Mouse (Mus musculus) embryonic facial prominence, embryonic 14.5 days (tissue): Measurements from ENCODE around the gene Mphosph6. TPM values are rescaled to one million over a fixed set of nuclear protein-coding genes. Genes with fewer than 3 reads are reported as not detected.

Experiments
- ATAC-seq: fragments of 200-750 bp; cut with Nextera tagmentation; 2 replicates; pipeline ENCODE4 v1.8.0; 2017; ENCODE audit warnings: low read depth, moderate number of reproducible peaks, moderate TSS enrichment
- DNase-seq: peaks from one replicate; pipeline ENCODE4 v3.0.0-alpha.2; 2015; ENCODE audit warnings: low spot score
- H3K27ac ChIP-seq: fragments of 300-500 bp; sonication (generic); replicated peaks from 2 replicates; pipeline ENCODE4 v1.5.1; 2014; ENCODE audit warnings: low read depth, mild to moderate bottlenecking, low read length, moderate library complexity
- H3K27me3 ChIP-seq: fragments of 300-500 bp; sonication (generic); replicated peaks from 2 replicates; pipeline ENCODE4 v1.6.1; 2014; ENCODE audit warnings: low read length; ENCODE audit not compliant: control insufficient read depth, insufficient read depth
- H3K36me3 ChIP-seq: fragments of 300-500 bp; sonication (generic); 2 replicates; pipeline ENCODE4 v1.6.1; 2014; ENCODE audit warnings: low read length, mixed read lengths; ENCODE audit not compliant: control insufficient read depth, insufficient read depth
- H3K4me1 ChIP-seq: fragments of 300-500 bp; sonication (generic); 2 replicates; pipeline ENCODE4 v1.6.1; 2014; ENCODE audit warnings: antibody characterized with exemption, low read length; ENCODE audit not compliant: control insufficient read depth, insufficient read depth
- H3K4me2 ChIP-seq: fragments of 300-500 bp; sonication (generic); 2 replicates; pipeline ENCODE4 v1.6.1; 2014; ENCODE audit warnings: low read depth, mild to moderate bottlenecking, low read length, moderate library complexity, mixed read lengths
- H3K4me3 ChIP-seq: fragments of 300-500 bp; sonication (generic); 2 replicates; pipeline ENCODE4 v1.5.1; 2014; ENCODE audit warnings: low read depth, mild to moderate bottlenecking, low read length
- H3K9ac ChIP-seq: fragments of 300-500 bp; sonication (generic); 2 replicates; pipeline ENCODE4 v1.6.1; 2014; ENCODE audit warnings: low read depth, mild to moderate bottlenecking, low read length, moderate library complexity, mixed read lengths
- H3K9me3 ChIP-seq: fragments of 300-500 bp; sonication (generic); 2 replicates; pipeline ENCODE4 v1.6.1; 2016; ENCODE audit warnings: low read length; ENCODE audit not compliant: control insufficient read depth
- WGBS: fragments of 180-500 bp; shearing (Covaris S2); extraction: QIAGEN DNeasy Blood & Tissue Kit; methylation state at CpG from one replicate; pipeline ENCODE4 v1.1.7; 2014; 5-methylcytosine and 5-hydroxymethylcytosine counted together
- polyA plus RNA-seq: library from polyadenylated mRNA; unstranded; fragments of >200 nt; fragmentation: Nextera tagmentation; extraction: Ambion mirVana; gene quantifications from 2 replicates; pipeline ENCODE4 v1.2.1, GENCODE M21; 2014

Gene Mphosph6
- polyA plus RNA-seq, 1 experiment from 2014 or later: 50.8 TPM

DNA sequence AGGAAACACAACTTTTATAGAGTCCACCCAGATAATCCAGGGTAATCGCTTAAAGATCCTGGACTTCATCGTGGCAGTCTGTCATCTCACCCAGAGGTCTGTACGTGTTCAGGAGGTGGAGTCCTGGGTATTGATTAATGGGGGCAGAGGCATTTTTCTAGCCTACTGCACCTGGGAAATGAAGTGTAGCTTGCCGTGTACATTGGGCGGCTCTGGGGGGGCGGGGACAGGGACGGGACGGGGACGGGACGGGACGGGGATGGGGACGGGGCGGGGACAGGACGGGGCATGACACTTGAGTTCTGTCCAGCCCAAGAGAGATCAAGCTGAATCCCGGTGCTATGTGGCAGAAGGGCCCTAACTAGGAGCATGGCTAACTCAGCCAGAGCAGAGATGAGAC lies 5.3 kb downstream of the Mphosph6 start:
- Histone ChIP-seq H3K4me1 (peaks cover 7% of the 10 kb centered on the region), H3K9me3 (no peaks in the 10 kb centered on the region), H3K36me3 (peaks cover 66% of the 10 kb centered on the region), H3K27ac (no peak overlapping the region), H3K4me2 (no peak overlapping the region), H3K4me3 (no peak overlapping the region), H3K27me3 (no peaks in the 10 kb centered on the region), H3K9ac (no peak overlapping the region)
- DNase-seq (no peak), ATAC-seq (no peak)
- WGBS: 92% methylated on average over 15 of the region's 15 CpGs

DNA sequence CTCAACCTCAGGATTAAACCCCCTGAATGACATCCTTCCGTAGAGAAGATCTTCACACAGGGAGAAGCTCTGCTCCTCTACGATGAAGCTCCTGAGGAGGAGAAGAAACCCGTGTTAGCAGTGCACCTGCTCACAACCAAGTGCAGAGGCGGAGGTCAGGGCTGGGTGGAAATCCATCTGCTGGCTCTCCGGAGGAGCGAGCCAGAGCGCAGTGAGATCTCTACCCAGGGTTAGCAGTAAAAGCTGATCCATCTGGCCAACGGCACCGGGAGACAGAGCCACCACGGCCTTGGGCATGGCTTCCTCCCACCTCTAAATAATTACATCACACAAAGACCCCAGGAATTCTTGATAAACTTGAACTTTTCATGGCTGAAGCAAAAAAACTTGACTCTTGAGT lies 7.2 kb downstream of the Mphosph6 start:
- peaks cover 84% of the 10 kb centered on the region for H3K36me3 ChIP-seq
- H3K4me2 ChIP-seq: no peak overlapping the region
- H3K27ac ChIP-seq: no peak overlapping the region
- H3K9me3 ChIP-seq: no peaks in the 10 kb centered on the region
- 88% methylated on average over 10 of the region's 10 CpGs for WGBS
- no peaks in the 10 kb centered on the region for H3K4me1 ChIP-seq
- ATAC-seq (no peak), DNase-seq (no peak)
- no peaks in the 10 kb centered on the region for H3K27me3 ChIP-seq
- no peak overlapping the region for H3K9ac ChIP-seq
- H3K4me3 ChIP-seq: no peak overlapping the region

DNA sequence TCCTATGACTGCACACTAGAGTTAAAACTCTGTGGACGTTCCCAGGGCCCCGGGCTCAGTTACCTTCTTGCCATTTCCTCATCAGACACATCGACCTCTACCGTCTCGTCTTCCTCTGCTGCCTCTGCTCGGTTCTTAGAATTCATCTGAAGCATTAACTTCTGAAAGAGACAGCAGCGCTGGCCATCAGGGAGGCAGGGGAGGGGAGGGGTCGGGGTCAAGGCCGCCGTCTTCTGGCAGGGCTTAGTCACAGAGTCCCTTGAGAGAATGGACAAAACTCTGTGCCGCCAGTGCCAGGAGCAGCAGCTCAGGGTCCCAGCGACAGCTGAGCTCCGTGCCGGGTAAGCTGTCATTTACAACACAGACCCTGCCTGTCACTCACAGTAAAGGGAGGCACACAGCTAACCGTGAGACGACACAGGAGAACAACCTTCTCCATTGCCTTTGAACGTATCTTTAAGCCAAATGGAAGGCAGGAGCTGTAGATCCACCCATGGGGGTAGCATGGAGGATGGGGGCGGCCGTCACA lies 9.1 kb downstream of the Mphosph6 start:
- Histone ChIP-seq H3K9ac (no peak overlapping the region), H3K4me2 (no peak overlapping the region), H3K4me1 (no peaks in the 10 kb centered on the region), H3K27ac (no peak overlapping the region), H3K27me3 (no peaks in the 10 kb centered on the region), H3K9me3 (no peaks in the 10 kb centered on the region), H3K4me3 (no peak overlapping the region), H3K36me3 (peaks cover 85% of the 10 kb centered on the region)
- 73% methylated on average over 19 of the region's 19 CpGs for WGBS
- peak; percentile 15 for DNase-seq
- 0 out of 2 replicates have a peak, but pooled peaks have one; percentile 58 for ATAC-seq

- Histone ChIP-seq H3K4me3 (no peak overlapping the region), H3K36me3 (peaks cover 38% of the 10 kb centered on the region), H3K27me3 (no peaks in the 10 kb centered on the region), H3K9ac (no peak overlapping the region), H3K27ac (no peak overlapping the region), H3K4me2 (no peak overlapping the region), H3K4me1 (no peaks in the 10 kb centered on the region), H3K9me3 (peaks cover 10% of the 10 kb centered on the region)
- no peak for DNase-seq
- ATAC-seq: no peak
- WGBS: 88% methylated on average over 3 of the region's 3 CpGs
These were observed 15.3 kb downstream of the Mphosph6 start for GRCm38 (mm10) chr8:117786428-117786827.

- DNase-seq (no peak), ATAC-seq (no peak)
- Histone ChIP-seq H3K36me3 (peaks cover 7% of the 10 kb centered on the region; the same call in 1 of the 2 replicates), H3K9ac (no peak overlapping the region), H3K27me3 (no peaks in the 10 kb centered on the region), H3K27ac (no peak overlapping the region), H3K4me3 (no peak overlapping the region), H3K4me2 (no peak overlapping the region), H3K9me3 (peaks cover 10% of the 10 kb centered on the region), H3K4me1 (no peaks in the 10 kb centered on the region)
- WGBS: 94% methylated on average over 7 of the region's 7 CpGs
These were observed 18.7 kb downstream of the Mphosph6 start for GRCm38 (mm10) chr8:117783021-117783420.

DNA sequence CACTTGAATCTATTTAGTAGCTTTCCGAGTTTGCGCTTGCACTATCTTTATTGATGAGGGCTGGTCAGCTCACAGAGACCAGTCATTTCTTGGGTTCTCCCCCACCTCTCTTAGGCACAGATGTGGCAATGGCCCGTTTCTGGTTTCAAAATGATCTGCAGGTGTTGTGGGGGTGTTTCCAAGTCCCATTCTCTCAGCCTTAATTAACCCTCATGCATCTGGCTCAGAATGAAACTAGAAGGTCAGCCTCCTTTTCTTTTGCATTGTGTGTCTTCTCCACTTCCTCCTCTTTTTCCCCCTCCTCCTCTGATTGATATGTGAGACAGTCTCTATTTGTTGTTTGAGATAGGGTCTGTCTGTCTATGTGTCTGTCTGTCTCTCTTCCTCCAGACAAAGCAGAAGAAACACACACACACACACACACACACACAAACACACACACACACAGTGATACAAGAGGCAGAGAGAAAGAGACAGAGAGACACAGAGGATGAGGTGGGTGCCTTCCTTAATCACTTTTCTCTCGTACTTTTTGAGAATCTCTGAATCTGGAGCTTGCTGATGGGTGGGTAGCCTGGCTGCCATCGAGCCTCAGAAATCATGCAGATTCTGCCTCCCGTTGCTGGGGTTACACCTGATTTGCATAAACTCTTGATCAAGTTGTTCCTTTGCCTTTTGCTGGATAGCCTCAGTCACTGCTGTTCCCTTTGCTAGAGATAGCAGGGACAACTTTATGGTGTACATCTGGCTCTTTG lies 20.2 kb downstream of the Mphosph6 start:
- Histone ChIP-seq H3K36me3 (no peaks in the 10 kb centered on the region), H3K4me1 (no peaks in the 10 kb centered on the region), H3K27ac (no peak overlapping the region), H3K4me3 (no peak overlapping the region), H3K9me3 (no peaks in the 10 kb centered on the region), H3K27me3 (no peaks in the 10 kb centered on the region), H3K9ac (no peak overlapping the region), H3K4me2 (no peak overlapping the region)
- 57% methylated on average over 6 of the region's 6 CpGs for WGBS
- ATAC-seq: no peak
- no peak for DNase-seq

GRCm38 (mm10) chr8:117779344-117779743 lies 22.4 kb downstream of the Mphosph6 start:
- Histone ChIP-seq H3K4me2 (no peak overlapping the region), H3K9ac (no peak overlapping the region), H3K4me1 (no peaks in the 10 kb centered on the region), H3K4me3 (no peak overlapping the region), H3K27me3 (no peaks in the 10 kb centered on the region), H3K36me3 (no peaks in the 10 kb centered on the region), H3K27ac (no peak overlapping the region), H3K9me3 (no peaks in the 10 kb centered on the region)
- ATAC-seq (no peak), DNase-seq (no peak)
- 76% methylated on average over 6 of the region's 6 CpGs for WGBS

DNA sequence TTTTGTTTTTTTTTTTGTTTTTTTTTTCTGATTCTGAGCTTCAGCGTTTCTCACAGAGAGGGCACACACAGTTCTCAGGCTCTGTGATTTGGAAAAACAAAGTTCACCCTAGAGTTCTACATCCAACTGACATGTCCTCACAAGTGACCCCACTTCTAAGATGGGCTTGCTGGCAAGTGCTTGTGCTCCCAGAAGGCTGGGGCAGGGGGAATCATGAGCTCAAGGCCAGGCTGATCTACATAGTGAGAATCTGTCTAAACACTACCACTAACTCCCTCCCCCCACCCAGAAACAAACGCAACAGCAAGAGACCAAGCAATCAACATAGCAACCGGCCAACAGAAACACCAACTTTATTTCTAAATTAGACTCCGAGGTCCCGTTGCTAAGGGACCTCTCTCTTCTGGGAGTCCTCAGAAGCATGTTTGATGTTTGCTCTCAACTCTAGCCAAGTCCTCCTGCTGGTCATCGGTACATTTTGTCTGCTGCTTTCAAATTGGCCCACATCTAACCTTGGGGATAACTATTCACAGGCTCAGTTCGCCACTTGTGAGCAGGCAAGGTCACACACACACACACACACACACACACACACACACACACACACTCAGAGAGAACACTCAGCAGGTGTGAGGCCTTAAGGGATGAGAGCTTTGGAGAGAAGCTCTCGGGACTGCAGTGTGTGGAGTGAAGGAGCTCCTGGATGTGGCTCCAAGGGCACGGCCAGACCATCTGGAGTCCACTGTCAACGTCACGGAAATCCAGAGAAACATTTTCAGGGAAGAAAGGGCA lies 23.0 kb downstream of the Mphosph6 start:
- Histone ChIP-seq H3K27me3 (no peaks in the 10 kb centered on the region), H3K4me2 (no peak overlapping the region), H3K27ac (no peak overlapping the region), H3K9ac (no peak overlapping the region), H3K9me3 (no peaks in the 10 kb centered on the region), H3K36me3 (no peaks in the 10 kb centered on the region), H3K4me3 (no peak overlapping the region), H3K4me1 (no peaks in the 10 kb centered on the region)
- ATAC-seq: no peak
- 62% methylated on average over 11 of the region's 11 CpGs for WGBS
- DNase-seq: no peak
